Mouse (Mus musculus) neural tube, embryonic 12.5 days (tissue): ENCODE results near the gene Lrrc23. TPM values are rescaled to one million over a fixed set of nuclear protein-coding genes. Genes with fewer than 3 reads are reported as not detected.

Source experiments
- ATAC-seq: fragments of 200-750 bp; cut with Nextera tagmentation; 2 replicates; pipeline ENCODE4 v1.8.0; 2017; ENCODE audit warnings: low read depth, mild to moderate bottlenecking, moderate TSS enrichment, moderate library complexity; ENCODE audit not compliant: low FRiP score
- H3K27ac ChIP-seq: fragments of 300-500 bp; sonication (generic); 2 replicates; pipeline ENCODE4 v1.5.1; 2016
- H3K27me3 ChIP-seq: fragments of 300-500 bp; sonication (generic); replicated peaks from 2 replicates; pipeline ENCODE4 v1.6.1; 2016; ENCODE audit warnings: mild to moderate bottlenecking
- H3K36me3 ChIP-seq: fragments of 300-500 bp; sonication (generic); 2 replicates; pipeline ENCODE4 v1.6.1; 2016; ENCODE audit warnings: mild to moderate bottlenecking
- H3K4me1 ChIP-seq: fragments of 300-500 bp; sonication (generic); 2 replicates; pipeline ENCODE4 v1.6.1; 2016
- H3K4me2 ChIP-seq: fragments of 300-500 bp; sonication (generic); replicated peaks from 2 replicates; pipeline ENCODE4 v1.6.1; 2016; ENCODE audit warnings: mild to moderate bottlenecking
- H3K4me3 ChIP-seq: fragments of 300-500 bp; sonication (generic); 2 replicates; pipeline ENCODE4 v1.5.1; 2016
- H3K9ac ChIP-seq: fragments of 300-500 bp; sonication (generic); 2 replicates; pipeline ENCODE4 v1.6.1; 2016; ENCODE audit warnings: mild to moderate bottlenecking
- H3K9me3 ChIP-seq: fragments of 300-500 bp; sonication (generic); 2 replicates; pipeline ENCODE4 v1.6.1; 2016; ENCODE audit warnings: mild to moderate bottlenecking
- WGBS: fragments of 180-500 bp; shearing (Covaris S2); methylation state at CpG from one replicate; pipeline ENCODE4 v1.1.7; 2016; 5-methylcytosine and 5-hydroxymethylcytosine counted together
- polyA plus RNA-seq: library from polyadenylated mRNA; unstranded; fragments of >200 nt; fragmentation: Nextera tagmentation; extraction: Ambion mirVana; gene quantifications from 2 replicates; pipeline ENCODE4 v1.2.1, GENCODE M21; 2016

Gene Lrrc23
- polyA plus RNA-seq, 1 experiment from 2014 or later: 0.85 TPM

DNA sequence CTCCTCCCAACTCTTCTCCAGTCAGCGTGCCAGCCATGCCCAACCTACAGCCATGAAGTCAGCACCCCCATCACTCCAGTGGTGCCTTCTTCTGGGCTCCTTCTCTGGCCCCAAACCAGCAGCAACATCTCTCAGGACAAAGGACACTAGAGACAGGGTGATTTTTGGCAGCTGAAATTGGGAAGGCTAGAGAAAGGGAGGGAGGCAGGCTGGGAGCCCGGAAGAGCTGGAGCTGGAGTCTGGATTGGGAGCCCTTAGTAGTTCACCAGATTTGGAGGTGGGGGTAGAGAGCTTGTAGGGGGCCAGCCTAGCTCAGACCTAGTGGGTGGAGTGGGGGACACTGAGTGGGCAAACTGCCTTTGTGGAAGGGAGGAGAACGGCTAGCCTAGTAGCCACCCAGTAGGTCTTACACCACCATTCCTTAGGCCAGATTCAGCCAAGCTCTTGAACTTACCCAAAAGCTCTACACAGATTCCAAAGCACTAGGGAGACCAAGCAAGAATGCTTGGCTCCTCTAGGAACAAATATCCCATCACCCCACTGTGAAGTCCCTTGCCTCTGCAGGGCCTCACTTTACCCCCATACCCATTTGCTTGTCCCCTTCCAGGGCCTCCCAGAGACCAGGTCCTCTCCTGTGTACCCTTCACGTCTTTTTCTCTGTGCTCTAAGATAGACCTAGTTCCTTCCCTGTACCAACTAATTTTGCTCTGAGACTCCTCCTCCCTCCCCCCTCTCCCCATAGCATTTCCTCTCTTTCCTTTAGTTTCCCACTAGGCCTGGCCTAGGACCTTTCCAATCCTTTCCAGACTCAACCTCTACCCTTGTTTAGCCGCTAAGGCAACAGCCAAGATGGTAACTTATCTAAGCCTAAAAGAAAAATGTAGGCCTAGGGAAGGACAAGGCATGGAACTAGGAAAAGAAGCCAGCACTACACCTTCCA lies 21.3 kb downstream of the Lrrc23 start:
- H3K9me3 ChIP-seq: no peaks in the 10 kb centered on the region
- no peak overlapping the region for H3K27ac ChIP-seq
- H3K9ac ChIP-seq: peak overlapping the region; percentile 97
- ATAC-seq: no peak
- no peaks in the 10 kb centered on the region for H3K36me3 ChIP-seq
- no peaks in the 10 kb centered on the region for H3K27me3 ChIP-seq
- H3K4me1 ChIP-seq: peaks cover 46% of the 10 kb centered on the region
- peak overlapping the region; percentile 75 for H3K4me2 ChIP-seq
- peak overlapping the region; percentile 87 for H3K4me3 ChIP-seq
- 40% methylated on average over 5 of the region's 5 CpGs for WGBS

- peak overlapping the region; percentile 75 for H3K4me2 ChIP-seq
- no peaks in the 10 kb centered on the region for H3K27me3 ChIP-seq
- 0 out of 2 replicates have a peak, but pooled peaks cover 3% of the 10 kb centered on the region for H3K36me3 ChIP-seq
- H3K4me3 ChIP-seq: peak overlapping the region; percentile 87
- peak overlapping the region; percentile 97 for H3K9ac ChIP-seq
- H3K4me1 ChIP-seq: peaks cover 46% of the 10 kb centered on the region
- H3K9me3 ChIP-seq: no peaks in the 10 kb centered on the region
- H3K27ac ChIP-seq: 0 out of 2 replicates have a peak overlapping the region, but pooled peaks have one; percentile 97
- 4% methylated on average over 5 of the region's 5 CpGs for WGBS
- ATAC-seq: no peak
These were observed 22.1 kb downstream of the Lrrc23 start for GRCm38 (mm10) chr6:124757351-124757880.

- Histone ChIP-seq H3K9me3 (no peaks in the 10 kb centered on the region), H3K27me3 (no peaks in the 10 kb centered on the region), H3K27ac (peak overlapping the region; percentile 97), H3K36me3 (0 out of 2 replicates have a peak, but pooled peaks cover 3% of the 10 kb centered on the region), H3K4me2 (peak overlapping the region; percentile 75), H3K9ac (peak overlapping the region; percentile 97), H3K4me3 (peak overlapping the region; percentile 87), H3K4me1 (peaks cover 46% of the 10 kb centered on the region)
- peak; percentile 79 for ATAC-seq
- WGBS: 1% methylated on average over 52 of the region's 54 CpGs
These were observed 22.7 kb downstream of the Lrrc23 start for GRCm38 (mm10) chr6:124756652-124757350.

- peak within 1 kb of the TSS; percentile 97 for H3K27ac ChIP-seq
- no peaks in the 10 kb centered on the region for H3K27me3 ChIP-seq
- peaks cover 46% of the 10 kb centered on the region for H3K4me1 ChIP-seq
- peak within 1 kb of the TSS; percentile 87 for H3K4me3 ChIP-seq
- peak; percentile 74 for ATAC-seq
- WGBS: under 1% methylated on average over 75 of the region's 100 CpGs
- H3K4me2 ChIP-seq: peak within 1 kb of the TSS; percentile 75
- H3K36me3 ChIP-seq: 0 out of 2 replicates have a peak, but pooled peaks cover 3% of the 10 kb centered on the region
- peak within 1 kb of the TSS; percentile 97 for H3K9ac ChIP-seq
- no peaks in the 10 kb centered on the region for H3K9me3 ChIP-seq
These were observed 23.5 kb downstream of the Lrrc23 start, which contains the start of the genes Gm45234 and Atn1 for GRCm38 (mm10) chr6:124755831-124756595. Gene Gm45234 (minus strand): TSS chr6:124756021. Gene Atn1 (minus strand): TSS chr6:124756524.

GRCm38 (mm10) chr6:124755306-124755705 lies 24.2 kb downstream of the Lrrc23 start:
- Histone ChIP-seq H3K4me1 (peaks cover 46% of the 10 kb centered on the region), H3K27me3 (no peaks in the 10 kb centered on the region), H3K9me3 (no peaks in the 10 kb centered on the region), H3K27ac (peak overlapping the region; percentile 97; the same call in 1 of the 2 replicates), H3K4me2 (peak overlapping the region; percentile 75), H3K4me3 (peak overlapping the region; percentile 87), H3K9ac (peak overlapping the region; percentile 97), H3K36me3 (0 out of 2 replicates have a peak, but pooled peaks cover 3% of the 10 kb centered on the region)
- WGBS: 4% methylated on average over 3 of the region's 3 CpGs
- ATAC-seq: no peak

- Histone ChIP-seq H3K27me3 (no peaks in the 10 kb centered on the region), H3K4me3 (no peak overlapping the region), H3K9me3 (no peaks in the 10 kb centered on the region), H3K36me3 (peaks cover 12% of the 10 kb centered on the region), H3K9ac (no peak overlapping the region), H3K27ac (no peak overlapping the region), H3K4me1 (peaks cover 44% of the 10 kb centered on the region), H3K4me2 (0 out of 2 replicates have a peak overlapping the region, but pooled peaks have one; percentile 5)
- no peak for ATAC-seq
- 88% methylated on average over 2 of the region's 2 CpGs for WGBS
These were observed 25.7 kb downstream of the Lrrc23 start for GRCm38 (mm10) chr6:124753861-124754260.

DNA sequence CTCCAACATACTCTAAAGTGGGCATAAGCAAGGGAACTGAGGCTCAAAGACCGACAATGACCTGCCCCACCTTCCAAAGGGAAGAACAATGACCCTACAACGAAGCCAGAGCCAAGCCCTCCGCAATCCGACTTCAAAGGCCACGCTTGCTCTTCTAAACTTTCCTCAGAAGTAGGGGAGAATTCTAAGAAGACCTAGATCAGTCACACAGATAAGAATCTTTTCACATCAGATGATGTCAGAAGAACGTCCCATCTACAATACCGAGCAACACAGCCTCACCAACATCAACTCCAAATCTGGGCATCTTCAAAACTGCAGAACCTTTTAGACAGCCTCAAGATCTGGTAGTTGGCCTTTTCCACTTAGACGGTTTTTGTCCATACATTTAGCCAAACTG lies 29.1 kb downstream of the Lrrc23 start:
- H3K36me3 ChIP-seq: peaks cover 36% of the 10 kb centered on the region
- ATAC-seq: no peak
- H3K4me2 ChIP-seq: no peak overlapping the region
- no peaks in the 10 kb centered on the region for H3K27me3 ChIP-seq
- H3K9ac ChIP-seq: no peak overlapping the region
- H3K4me3 ChIP-seq: no peak overlapping the region
- WGBS: 86% methylated on average over 8 of the region's 8 CpGs
- H3K9me3 ChIP-seq: no peaks in the 10 kb centered on the region
- H3K4me1 ChIP-seq: peaks cover 34% of the 10 kb centered on the region
- H3K27ac ChIP-seq: no peak overlapping the region

DNA sequence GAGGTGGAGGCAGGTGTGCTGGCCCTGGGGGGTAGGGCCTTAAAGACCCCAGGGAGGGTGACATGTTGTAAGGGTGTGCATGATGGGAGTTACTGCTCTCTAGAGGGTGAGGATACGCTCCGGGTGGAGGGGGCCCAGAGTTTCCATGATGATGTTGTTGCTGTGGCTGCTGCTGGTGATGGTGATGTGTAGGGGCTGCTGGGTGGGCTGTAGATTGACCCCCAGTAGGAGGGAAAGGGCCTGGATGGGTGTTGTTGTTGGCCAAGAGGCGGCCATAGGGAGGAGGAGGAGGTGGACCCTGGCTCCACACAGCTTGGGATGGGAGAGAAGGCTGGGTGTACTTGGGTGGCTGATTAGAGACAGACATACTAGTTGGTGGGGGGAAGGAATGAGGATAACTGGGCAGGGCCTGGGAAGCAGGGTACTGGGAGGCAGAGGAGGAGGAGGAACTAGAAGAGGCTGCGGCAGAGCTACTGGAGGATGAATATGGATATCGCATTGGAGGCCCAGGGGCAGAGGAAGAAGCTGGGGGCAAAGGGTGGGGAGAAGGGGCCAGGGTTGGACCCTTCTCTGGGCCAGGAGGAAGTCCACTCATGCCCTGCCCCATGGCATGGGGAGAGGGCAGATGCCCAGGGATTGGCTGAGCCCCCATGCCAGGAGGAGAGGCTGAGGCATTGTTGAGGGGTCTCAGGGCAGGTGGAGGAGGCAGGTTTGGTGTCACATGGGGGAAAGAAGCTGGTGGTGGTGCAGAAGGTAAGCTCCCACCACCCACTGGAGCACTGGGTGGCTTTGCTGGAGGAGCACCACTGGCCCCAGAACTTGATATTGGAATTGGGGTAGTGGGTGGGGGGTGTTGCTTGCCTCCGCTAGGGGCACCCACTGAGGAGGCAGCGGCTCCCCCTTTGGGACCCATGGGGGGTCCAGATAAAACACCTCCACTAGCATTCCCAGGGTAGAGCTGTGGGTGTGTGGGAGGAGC lies 32.6 kb downstream of the Lrrc23 start:
- Histone ChIP-seq H3K36me3 (peaks cover 58% of the 10 kb centered on the region), H3K4me2 (peak overlapping the region; percentile 97), H3K27ac (0 out of 2 replicates have a peak overlapping the region, but pooled peaks have one; percentile 87), H3K4me1 (peaks cover 25% of the 10 kb centered on the region), H3K9ac (peak overlapping the region; percentile 85; the same call in 1 of the 2 replicates), H3K27me3 (no peaks in the 10 kb centered on the region), H3K9me3 (no peaks in the 10 kb centered on the region), H3K4me3 (peak overlapping the region; percentile 52; the same call in 1 of the 2 replicates)
- WGBS: 81% methylated on average over 7 of the region's 7 CpGs
- no peak for ATAC-seq

- H3K27ac ChIP-seq: peak overlapping the region; percentile 87
- no peak; the same call in none of the 2 replicates for ATAC-seq
- H3K4me2 ChIP-seq: peak overlapping the region; percentile 97
- H3K9me3 ChIP-seq: no peaks in the 10 kb centered on the region
- no peaks in the 10 kb centered on the region for H3K27me3 ChIP-seq
- peaks cover 58% of the 10 kb centered on the region for H3K36me3 ChIP-seq
- H3K9ac ChIP-seq: peak overlapping the region; percentile 85
- WGBS: 16% methylated on average over 8 of the region's 8 CpGs
- peak overlapping the region; percentile 52 for H3K4me3 ChIP-seq
- H3K4me1 ChIP-seq: peaks cover 29% of the 10 kb centered on the region
These were observed 33.3 kb downstream of the Lrrc23 start for GRCm38 (mm10) chr6:124746296-124746605.

DNA sequence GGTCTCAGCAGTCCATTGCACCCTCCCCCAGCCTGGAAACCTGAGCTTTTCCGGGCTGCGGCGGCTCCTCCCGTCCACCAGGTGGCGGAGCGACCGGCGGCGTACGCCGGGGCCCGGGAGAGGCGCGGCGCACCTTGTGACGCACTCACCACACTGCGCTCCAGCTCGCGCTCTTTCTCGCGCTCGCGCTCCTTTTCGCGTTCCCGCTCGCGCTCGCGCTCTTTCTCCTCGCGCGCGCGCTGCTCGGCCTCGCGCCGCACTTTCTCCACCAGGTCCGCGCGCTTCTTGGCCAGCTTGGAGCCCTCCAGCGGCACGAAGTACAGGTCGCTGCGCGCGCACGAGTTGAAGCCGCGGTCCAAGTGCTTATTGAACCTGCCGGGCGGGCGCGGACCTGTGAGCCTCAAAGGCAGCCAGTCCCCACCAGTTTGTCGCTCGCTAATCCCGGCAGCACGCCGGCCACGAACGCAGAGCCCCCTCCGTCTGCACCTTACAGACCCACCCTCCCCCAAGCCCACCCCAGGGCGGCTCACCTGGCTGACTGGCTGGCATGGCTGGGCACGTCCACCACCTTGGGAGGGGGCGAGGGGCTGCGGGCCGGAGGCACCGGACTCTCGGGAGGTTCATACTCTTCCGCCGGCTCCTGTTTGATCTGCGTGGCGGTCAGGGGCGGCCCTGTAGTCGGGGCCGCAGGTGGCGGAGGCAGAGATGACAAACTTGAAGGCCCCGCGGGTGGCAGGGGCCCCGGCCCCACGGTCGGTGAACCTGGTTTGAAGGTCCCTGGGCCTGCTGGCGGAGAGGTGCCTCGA lies 33.8 kb downstream of the Lrrc23 start:
- H3K36me3 ChIP-seq: peaks cover 58% of the 10 kb centered on the region
- peak overlapping the region; percentile 85 for H3K9ac ChIP-seq
- peak overlapping the region; percentile 97 for H3K4me2 ChIP-seq
- peak overlapping the region; percentile 87 for H3K27ac ChIP-seq
- WGBS: under 1% methylated on average over 85 of the region's 85 CpGs
- H3K4me1 ChIP-seq: peaks cover 29% of the 10 kb centered on the region
- H3K9me3 ChIP-seq: no peaks in the 10 kb centered on the region
- H3K27me3 ChIP-seq: no peaks in the 10 kb centered on the region
- ATAC-seq: peak; percentile 81
- H3K4me3 ChIP-seq: peak overlapping the region; percentile 52
